Mouse (Mus musculus): ENCODE results near the gene Pabpc4l. TPM values are rescaled to one million over a fixed set of nuclear protein-coding genes. Genes with fewer than 3 reads are reported as not detected.

The Pabpc4l gene
- 3.0 and 3.4 TPM in 2 replicates for polyA plus RNA-seq (2015; fragmentation: Nextera tagmentation; extraction: Ambion mirVana)

DNA sequence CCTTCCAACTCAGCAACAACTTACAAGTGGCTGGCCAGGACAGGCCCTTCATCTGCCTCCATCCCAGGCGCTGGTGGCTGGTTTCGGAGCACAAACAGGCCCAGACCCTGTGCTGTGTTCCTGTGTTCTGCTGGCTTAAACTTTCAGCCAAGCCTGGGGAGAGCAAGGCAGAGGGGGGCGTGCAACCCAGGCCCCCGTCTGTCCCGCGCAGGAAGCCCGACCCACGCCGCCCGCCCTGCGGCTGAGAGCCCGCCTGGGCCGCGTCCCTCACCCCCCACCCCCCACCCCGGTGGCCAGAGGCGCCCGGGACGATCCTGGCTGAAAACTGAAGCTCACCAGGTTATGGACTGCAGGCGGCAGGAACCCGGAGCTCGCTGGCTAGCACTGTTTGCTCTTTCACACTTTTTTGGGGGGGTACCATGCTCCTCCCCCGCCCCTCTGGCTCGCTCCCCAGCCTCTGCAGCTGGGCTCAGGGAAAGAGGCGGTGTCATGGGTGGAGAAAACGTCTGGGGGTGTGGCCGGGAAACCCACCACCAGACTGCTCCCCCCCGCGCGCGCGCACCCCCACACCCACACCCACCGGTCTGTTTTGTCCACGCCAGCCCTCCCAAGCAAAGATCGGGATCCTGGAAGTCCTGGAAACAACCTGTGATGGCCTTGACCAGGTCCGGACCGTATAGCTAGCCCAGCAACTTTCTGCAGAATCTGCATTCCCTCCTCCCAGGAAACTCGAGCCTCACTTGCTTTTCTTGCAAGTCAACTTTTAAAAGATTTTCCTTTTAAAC is at the start of gene Pabpc4l:
Pabpc4l (minus strand) TSS at position 739 of the 785 bp plus-strand sequence.

Measured in urinary bladder, postnatal 0 days (tissue).